Mouse (Mus musculus) left cerebral cortex, adult 2 months (tissue): ENCODE measurements around the gene Eif2d. TPM values are rescaled to one million over a fixed set of nuclear protein-coding genes. Genes with fewer than 3 reads are reported as not detected.

Experiments
- DNase-seq, 2 experiments: peaks; one replicate each; pipeline ENCODE4 v3.0.0; 2021 to 2022; ENCODE audit warnings: low spot score in 2 of 2, mixed read lengths in 1 of 2; ENCODE audit errors: extremely low spot score in 1 of 2
- H3K27ac ChIP-seq: fragments of 200-600 bp; 2 replicates; pipeline ENCODE4 v1.8.1; 2022
- H3K4me3 ChIP-seq: fragments of 200-600 bp; 2 replicates; pipeline ENCODE4 v1.8.1; 2022
- CTCF ChIP-seq: fragments of 200-600 bp; IDR thresholded peaks from 2 replicates; pipeline ENCODE4 v1.8.1; 2022; ENCODE audit warnings: antibody characterized with exemption, mild to moderate bottlenecking, moderate library complexity
- intact Hi-C: fragments of 180-260 bp; cut with DNase I; formaldehyde crosslinking; loops from one replicate; pipeline ENCODE4 v1.15.1; 2025
- total RNA-seq, 2 experiments: library from RNA; stranded (reverse); gene quantifications; 2 replicates each; pipeline ENCODE4 v1.2.3; 2021

Gene Eif2d
- total RNA-seq, 2 experiments from 2014 or later, result 38.2 to 42.1 TPM

DNA sequence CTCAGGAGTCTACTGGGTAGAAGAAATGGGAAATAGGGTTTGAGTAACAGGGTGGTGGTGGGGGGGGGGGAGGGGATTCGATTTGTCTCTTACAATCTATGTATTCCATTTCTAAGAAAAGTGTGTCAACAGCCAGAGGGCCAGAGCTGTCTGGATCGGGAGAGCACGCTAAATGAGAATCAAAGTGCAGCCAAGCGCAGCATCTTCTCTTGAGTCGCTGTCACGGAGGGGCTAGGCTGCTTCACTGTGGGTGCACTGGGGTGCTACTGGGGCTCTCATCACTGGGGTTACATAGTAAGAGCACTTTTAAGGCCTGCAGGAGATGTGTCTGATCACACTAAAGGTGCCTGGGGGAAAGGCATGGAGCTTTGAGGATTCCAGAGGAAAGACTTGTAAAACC lies 55.8 kb downstream of the Eif2d start:
- intact Hi-C loops, result no loop called here
- H3K27ac ChIP-seq, result no peak overlapping the region
- no peak for DNase-seq
- H3K4me3 ChIP-seq, result no peak overlapping the region
- TF ChIP-seq CTCF, result no peak

DNA sequence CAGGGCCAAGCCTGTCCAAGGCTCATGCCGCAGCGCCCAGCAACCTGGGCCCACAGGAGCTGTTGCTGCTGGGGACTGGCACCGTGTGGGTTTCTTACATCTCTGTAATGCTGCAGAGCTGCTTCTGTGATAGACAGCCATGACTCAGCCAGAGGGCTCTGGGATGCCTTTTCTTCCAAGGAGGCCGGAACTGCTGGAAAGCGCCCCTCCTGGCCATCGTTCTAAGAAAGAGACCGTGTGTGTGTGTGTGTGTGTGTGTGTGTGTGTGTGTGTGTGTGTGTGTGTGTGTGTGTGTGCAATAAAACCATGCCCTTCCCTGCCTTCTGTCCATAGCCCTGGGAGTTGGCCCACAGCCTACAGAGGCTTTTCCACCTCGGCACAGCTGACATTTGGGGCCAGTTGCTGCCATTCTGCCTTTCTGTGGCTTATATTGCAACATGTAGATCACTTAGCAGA lies 57.0 kb downstream of the Eif2d start:
- intact Hi-C loops, result loop anchor here (2.0 kb wide), 1 partner anchor 35 kb away; the partner anchor contains the start of gene Rassf5

DNA sequence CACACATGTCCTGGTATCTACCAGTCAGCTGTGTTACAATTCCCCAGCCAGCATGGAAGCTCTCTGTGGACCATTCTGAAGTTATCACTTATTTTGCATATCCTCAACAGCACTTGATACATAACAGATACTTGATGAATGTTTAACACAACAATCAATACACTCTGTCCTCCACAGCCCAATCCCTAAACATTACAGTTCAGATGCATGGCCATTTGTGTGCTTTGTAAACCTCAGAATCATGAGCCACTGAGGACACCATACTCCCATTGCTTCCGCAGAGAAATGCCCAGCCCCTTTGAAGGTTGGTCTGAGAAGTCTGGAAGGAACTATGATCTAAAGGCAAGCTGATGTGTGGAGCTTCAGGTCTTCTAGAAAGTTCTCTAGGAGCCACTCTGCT lies 58.7 kb downstream of the Eif2d start:
- DNase-seq, result no peak
- intact Hi-C loops, result loop anchor here (2.0 kb wide), 1 partner anchor 33 kb away; the partner anchor contains the start of gene Rassf5
- Histone ChIP-seq H3K4me3 (no peak overlapping the region), H3K27ac (no peak overlapping the region)
- TF ChIP-seq CTCF, result no peak

More for the DNA sequence above, 57.0 kb downstream of the Eif2d start:
- no peak for TF ChIP-seq CTCF
- H3K27ac ChIP-seq, result peak overlapping the region; percentile 50; the same call in 1 of the 2 replicates
- no peak overlapping the region for H3K4me3 ChIP-seq
- peak in 1 of 2 experiments; percentile 36 for DNase-seq

DNA sequence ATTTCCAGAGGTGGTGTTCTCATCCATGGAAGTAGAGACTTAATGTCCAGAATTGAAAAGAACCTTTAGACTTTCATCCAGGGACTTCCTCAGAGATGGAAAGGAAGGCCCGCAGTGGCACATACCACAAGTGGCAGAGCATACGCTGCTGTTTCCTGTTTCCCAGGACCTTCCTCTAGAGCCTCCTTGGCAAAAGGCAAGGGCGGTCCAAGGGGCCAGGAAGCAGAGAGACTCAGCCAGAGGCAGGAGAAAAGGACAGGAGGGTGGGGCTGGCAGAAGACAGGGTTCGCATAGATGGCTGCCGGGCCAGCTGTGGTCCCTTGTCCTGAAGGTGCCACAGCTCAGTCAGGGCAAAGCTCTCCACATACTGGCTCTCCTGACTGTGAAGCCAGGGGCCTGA lies 60.0 kb downstream of the Eif2d start:
- no peak for DNase-seq
- intact Hi-C loops, result no loop called here
- Histone ChIP-seq H3K27ac (peak overlapping the region; percentile 51), H3K4me3 (no peak overlapping the region)
- TF ChIP-seq CTCF, result no peak

GRCm38 (mm10) chr1:131213361-131213760 lies 60.4 kb downstream of the Eif2d start:
- no peak for DNase-seq
- peak overlapping the region; percentile 51 for H3K27ac ChIP-seq
- TF ChIP-seq CTCF, result no peak
- intact Hi-C loops, result no loop called here
- no peak overlapping the region for H3K4me3 ChIP-seq

GRCm38 (mm10) chr1:131218933-131219332 lies 66.0 kb downstream of the Eif2d start:
- DNase-seq, result no peak
- Histone ChIP-seq H3K27ac (no peak overlapping the region), H3K4me3 (no peak overlapping the region)
- no peak for TF ChIP-seq CTCF
- intact Hi-C loops, result no loop called here

GRCm38 (mm10) chr1:131221822-131222590 lies 69.0 kb downstream of the Eif2d start:
- H3K4me3 ChIP-seq, result no peak overlapping the region
- TF ChIP-seq CTCF, result no peak
- DNase-seq, result no peak
- H3K27ac ChIP-seq, result no peak overlapping the region
- intact Hi-C loops, result no loop called here

DNA sequence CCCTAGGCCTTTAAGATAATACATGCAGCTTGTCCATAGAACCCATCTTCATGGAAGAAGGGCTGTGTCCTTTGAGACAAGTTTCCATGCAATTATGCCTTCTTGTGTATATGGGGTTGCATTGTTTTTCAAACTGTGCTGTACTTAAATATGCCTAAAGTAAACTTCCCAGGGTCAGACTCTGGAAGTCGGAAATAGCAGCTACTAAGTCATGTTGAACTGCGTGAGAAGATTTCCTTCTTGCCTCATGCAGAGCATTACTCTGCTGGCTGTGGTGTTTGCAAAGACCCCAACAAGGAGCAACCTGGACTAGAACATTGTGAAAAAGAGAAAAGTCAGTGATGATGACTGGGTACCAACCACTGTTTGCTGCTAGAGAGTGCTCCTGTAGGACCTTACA lies 70.4 kb downstream of the Eif2d start:
- no peak overlapping the region for H3K4me3 ChIP-seq
- H3K27ac ChIP-seq, result no peak overlapping the region
- DNase-seq, result no peak
- intact Hi-C loops, result no loop called here
- no peak for TF ChIP-seq CTCF

DNA sequence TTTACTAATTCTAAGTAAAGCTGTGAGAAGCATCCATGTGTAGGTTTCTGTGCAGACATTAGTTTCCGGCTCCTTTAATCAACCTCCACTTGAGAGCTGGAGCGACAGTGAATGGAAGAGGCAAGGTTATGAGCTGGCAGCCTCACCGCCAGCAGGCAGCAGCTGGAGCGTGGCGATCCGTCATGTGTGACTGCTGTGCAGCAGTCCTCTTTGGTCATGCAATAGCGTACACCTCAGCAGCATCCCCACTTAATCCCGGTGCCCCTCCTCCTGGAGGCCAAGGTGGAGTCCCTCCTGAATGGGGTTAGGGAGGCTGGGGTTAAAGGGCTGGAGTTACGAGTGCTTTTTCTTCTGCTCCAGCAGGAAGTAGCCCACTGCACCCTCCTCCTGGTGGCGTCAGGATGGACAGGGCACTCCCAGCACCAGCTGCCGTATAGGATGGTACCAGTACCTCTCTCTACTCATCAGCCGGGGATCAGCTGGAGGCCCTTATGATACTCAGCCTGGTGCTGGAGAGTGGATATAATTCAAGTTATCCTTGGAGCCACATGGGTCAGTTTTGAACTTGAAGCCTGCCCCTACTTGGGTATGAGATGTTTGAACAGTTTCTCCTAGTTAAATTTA lies 72.0 kb downstream of the Eif2d start:
- Histone ChIP-seq H3K4me3 (no peak overlapping the region), H3K27ac (no peak overlapping the region)
- no peak for DNase-seq
- intact Hi-C loops, result no loop called here
- no peak for TF ChIP-seq CTCF

DNA sequence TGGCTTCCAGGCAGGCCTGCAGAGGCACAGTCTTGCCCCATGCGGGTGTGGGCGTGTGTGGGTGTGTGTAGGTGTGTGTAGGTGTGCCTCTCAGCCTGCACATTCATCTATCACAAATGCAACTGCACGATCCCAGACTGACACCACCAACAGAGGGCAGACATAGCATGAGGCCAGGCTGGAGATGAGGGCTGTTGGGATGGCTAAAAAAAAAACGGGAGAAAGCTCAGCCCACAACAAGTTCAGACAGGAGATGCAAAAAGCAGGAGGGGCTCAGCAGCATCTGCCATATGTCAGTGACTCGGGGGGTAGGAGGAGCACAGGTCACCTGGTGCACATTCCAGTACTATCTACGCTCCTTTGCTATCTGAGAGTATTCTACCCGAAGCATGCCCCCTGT lies 75.2 kb downstream of the Eif2d start:
- no peak overlapping the region for H3K4me3 ChIP-seq
- intact Hi-C loops, result no loop called here
- TF ChIP-seq CTCF, result no peak; the same call in 1 of the 2 replicates
- H3K27ac ChIP-seq, result no peak overlapping the region
- no peak for DNase-seq

DNA sequence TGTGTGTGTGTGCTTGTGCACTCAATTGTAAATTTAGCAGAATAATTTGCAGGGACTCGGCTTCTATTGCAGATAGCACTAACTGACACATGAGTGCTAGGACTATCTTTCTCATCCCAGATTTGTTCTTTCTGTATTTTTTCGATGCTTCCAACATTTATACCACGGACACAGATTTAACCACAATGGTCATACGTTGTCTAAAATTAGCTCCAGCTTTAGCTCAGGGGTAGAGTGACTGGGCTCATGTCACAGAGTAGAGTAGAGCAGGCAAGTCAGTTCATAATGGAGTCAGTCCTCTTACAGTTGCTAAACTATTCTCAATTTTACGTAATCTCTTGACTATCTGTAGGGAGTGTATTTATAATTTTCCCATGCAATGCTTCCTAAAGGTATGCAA lies 75.7 kb downstream of the Eif2d start:
- intact Hi-C loops, result no loop called here
- Histone ChIP-seq H3K27ac (no peak overlapping the region), H3K4me3 (no peak overlapping the region)
- no peak for TF ChIP-seq CTCF
- no peak for DNase-seq

DNA sequence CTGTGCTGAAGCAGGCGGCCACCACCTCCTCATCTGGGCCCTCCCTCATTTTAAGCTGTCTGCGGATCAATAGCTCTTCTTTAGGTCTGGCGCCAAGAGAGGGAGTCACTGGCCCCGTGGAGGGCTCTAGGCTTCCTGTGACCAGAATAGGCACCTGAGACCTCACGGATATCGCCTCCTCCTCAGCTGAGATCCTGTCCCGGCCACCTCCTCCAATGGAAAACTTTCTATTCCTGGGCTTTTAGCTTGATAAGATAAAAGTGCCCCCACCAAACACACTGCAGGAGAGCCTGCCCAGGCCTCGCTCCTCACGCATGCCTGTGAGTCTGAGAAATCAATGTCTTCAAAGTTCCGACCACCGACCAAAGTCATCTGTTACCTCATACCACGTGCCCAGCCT lies 80.5 kb downstream of the Eif2d start:
- intact Hi-C loops, result no loop called here
- TF ChIP-seq CTCF, result no peak
- no peak for DNase-seq
- Histone ChIP-seq H3K4me3 (no peak overlapping the region), H3K27ac (no peak overlapping the region)
